Mouse (Mus musculus) CH12.LX (cell line): ENCODE results near the gene Tent5c.

Experiments
- CTCF ChIP-seq, 2 experiments: IDR thresholded peaks in 1 of 2; conservative IDR thresholded peaks in 1 of 2; 2 replicates each; pipeline ENCODE4 v1.5.1; 2011 to 2012; ENCODE audit warnings: low read depth in 2 of 2, low read length in 2 of 2, improper control_type of control experiment in 1 of 2, inconsistent platforms in 1 of 2, mild to moderate bottlenecking in 1 of 2, moderate library complexity in 1 of 2
- POLR2A ChIP-seq: IDR thresholded peaks from 2 replicates; pipeline ENCODE4 v1.6.1; 2011; ENCODE audit warnings: low read depth, mild to moderate bottlenecking, improper control_type of control experiment, low read length

DNA sequence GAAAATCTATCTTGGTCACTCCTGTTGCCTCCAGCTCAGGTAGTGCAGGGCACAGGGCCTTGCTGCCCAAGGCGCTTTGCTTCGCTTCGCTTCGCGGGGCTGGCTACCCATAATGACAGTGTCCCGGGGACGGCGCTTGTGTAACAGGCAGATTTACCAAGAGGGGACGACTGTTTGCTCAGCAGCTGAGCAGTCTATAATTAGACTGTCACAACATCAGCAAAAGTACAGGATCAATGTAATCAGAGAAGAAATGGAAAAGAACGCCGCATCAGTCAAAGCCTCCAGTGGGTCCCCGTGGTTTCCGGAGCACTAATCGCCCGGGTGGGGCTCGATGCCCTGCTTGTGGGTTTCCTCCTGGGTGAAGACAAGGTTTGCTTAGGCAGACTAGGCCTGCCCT, 6.3 kb upstream of the Tent5c start:
- no peak for TF ChIP-seq CTCF (conservative IDR thresholded peaks at IDR 0.05 in 1 of 2, IDR thresholded peaks at IDR 0.05 in 1 of 2; ENCODE audit: low read depth in 2 of 2, low read length in 2 of 2)
- no peak for TF ChIP-seq POLR2A
